Mouse (Mus musculus) midbrain, embryonic 16.5 days (tissue): ENCODE measurements at regions not wholly inside any gene's neighbourhood (a gene's known extent, or its start where the extent isn't known, plus 50 kb on each side); places are given as distances from the start of the nearest gene placed in this dataset.

ENCODE experiments used
- ATAC-seq: fragments of 200-750 bp; cut with Nextera tagmentation; 2 replicates; pipeline ENCODE4 v1.8.0; 2017; ENCODE audit warnings: moderate TSS enrichment
- H3K27ac ChIP-seq: fragments of 300-500 bp; sonication (generic); 2 replicates; pipeline ENCODE4 v1.5.1; 2014; ENCODE audit warnings: mild to moderate bottlenecking, low read length, mixed read lengths
- H3K27me3 ChIP-seq: fragments of 300-500 bp; sonication (generic); 2 replicates; pipeline ENCODE4 v1.6.1; 2014; ENCODE audit warnings: low read depth, low read length, mixed read lengths; ENCODE audit not compliant: control insufficient read depth, insufficient read depth
- H3K36me3 ChIP-seq: fragments of 300-500 bp; sonication (generic); 2 replicates; pipeline ENCODE4 v1.6.1; 2014; ENCODE audit warnings: mild to moderate bottlenecking, low read length, moderate library complexity, mixed read lengths; ENCODE audit not compliant: control insufficient read depth, insufficient read depth
- H3K4me1 ChIP-seq: fragments of 300-500 bp; sonication (generic); 2 replicates; pipeline ENCODE4 v1.6.1; 2014; ENCODE audit warnings: mild to moderate bottlenecking, low read length, mixed read lengths; ENCODE audit not compliant: control insufficient read depth, insufficient read depth
- H3K4me2 ChIP-seq: fragments of 300-500 bp; sonication (generic); 2 replicates; pipeline ENCODE4 v1.6.1; 2014; ENCODE audit warnings: mild to moderate bottlenecking, low read length, mixed read lengths
- H3K4me3 ChIP-seq: fragments of 300-500 bp; sonication (generic); 2 replicates; pipeline ENCODE4 v1.5.1; 2014; ENCODE audit warnings: low read depth, mild to moderate bottlenecking, low read length, moderate library complexity, mixed read lengths
- H3K9ac ChIP-seq: fragments of 300-500 bp; sonication (generic); 2 replicates; pipeline ENCODE4 v1.6.1; 2014; ENCODE audit warnings: low read depth, low read length, mixed read lengths
- H3K9me3 ChIP-seq: fragments of 300-500 bp; sonication (generic); replicated peaks from 2 replicates; pipeline ENCODE4 v1.6.1; 2014; ENCODE audit warnings: mild to moderate bottlenecking, low read length, mixed read lengths; ENCODE audit not compliant: control insufficient read depth, poor library complexity, severe bottlenecking
- WGBS: fragments of 180-500 bp; shearing (Covaris S2); extraction: QIAGEN DNeasy Blood & Tissue Kit; methylation state at CpG from one replicate; pipeline ENCODE4 v1.1.7; 2014; 5-methylcytosine and 5-hydroxymethylcytosine counted together

- Histone ChIP-seq H3K27me3 (no peaks in the 10 kb centered on the region), H3K36me3 (no peaks in the 10 kb centered on the region), H3K4me1 (0 out of 2 replicates have a peak, but pooled peaks cover 4% of the 10 kb centered on the region), H3K9ac (no peak overlapping the region), H3K27ac (no peak overlapping the region), H3K4me3 (no peak overlapping the region), H3K4me2 (peak overlapping the region; percentile 44), H3K9me3 (no peaks in the 10 kb centered on the region)
- peak; percentile 40 for ATAC-seq
- WGBS: 22% methylated on average over 22 of the region's 22 CpGs
Measured at GRCm38 (mm10) chr17:45251034-45251730, 182.4 kb downstream of the Cdc5l start.

- H3K27me3 ChIP-seq: no peaks in the 10 kb centered on the region
- H3K36me3 ChIP-seq: no peaks in the 10 kb centered on the region
- 0 out of 2 replicates have a peak, but pooled peaks cover 4% of the 10 kb centered on the region for H3K4me1 ChIP-seq
- H3K4me2 ChIP-seq: no peak overlapping the region
- H3K4me3 ChIP-seq: no peak overlapping the region
- H3K9ac ChIP-seq: no peak overlapping the region
- no peaks in the 10 kb centered on the region for H3K9me3 ChIP-seq
- H3K27ac ChIP-seq: no peak overlapping the region
- WGBS: 85% methylated on average over 10 of the region's 10 CpGs
- no peak for ATAC-seq
Measured at GRCm38 (mm10) chr17:45250450-45250849, 183.1 kb downstream of the Cdc5l start.

- Histone ChIP-seq H3K4me1 (peaks cover 4% of the 10 kb centered on the region; the same call in 1 of the 2 replicates), H3K9me3 (no peaks in the 10 kb centered on the region), H3K27me3 (no peaks in the 10 kb centered on the region), H3K9ac (no peak overlapping the region), H3K4me3 (no peak overlapping the region), H3K27ac (no peak overlapping the region), H3K36me3 (no peaks in the 10 kb centered on the region), H3K4me2 (peak overlapping the region; percentile 27)
- 0 out of 2 replicates have a peak, but pooled peaks have one; percentile 18 for ATAC-seq
- 47% methylated on average over 29 of the region's 29 CpGs for whole genome bisulfite sequencing
Measured at GRCm38 (mm10) chr17:45247142-45248137, 186.1 kb downstream of the Cdc5l start.

- H3K4me1 ChIP-seq: peaks cover 4% of the 10 kb centered on the region; the same call in 1 of the 2 replicates
- WGBS: 69% methylated on average over 10 of the region's 10 CpGs
- H3K9me3 ChIP-seq: no peaks in the 10 kb centered on the region
- H3K27me3 ChIP-seq: no peaks in the 10 kb centered on the region
- H3K36me3 ChIP-seq: no peaks in the 10 kb centered on the region
- ATAC-seq: 0 out of 2 replicates have a peak, but pooled peaks have one; percentile 26
- H3K4me3 ChIP-seq: no peak overlapping the region
- H3K27ac ChIP-seq: no peak overlapping the region
- no peak overlapping the region for H3K4me2 ChIP-seq
- H3K9ac ChIP-seq: no peak overlapping the region
Measured at GRCm38 (mm10) chr17:45244870-45245269, 188.7 kb downstream of the Cdc5l start.

GRCm38 (mm10) chr17:45243103-45243502 lies 190.4 kb downstream of the Cdc5l start:
- Histone ChIP-seq H3K4me2 (no peak overlapping the region), H3K4me1 (peaks cover 4% of the 10 kb centered on the region; the same call in 1 of the 2 replicates), H3K9ac (no peak overlapping the region), H3K27me3 (no peaks in the 10 kb centered on the region), H3K4me3 (no peak overlapping the region), H3K9me3 (no peaks in the 10 kb centered on the region), H3K27ac (no peak overlapping the region), H3K36me3 (no peaks in the 10 kb centered on the region)
- no peak for ATAC-seq
- 66% methylated on average over 7 of the region's 7 CpGs for WGBS

- Histone ChIP-seq H3K27me3 (no peaks in the 10 kb centered on the region), H3K9ac (no peak overlapping the region), H3K4me1 (no peaks in the 10 kb centered on the region; the same call in 1 of the 2 replicates), H3K36me3 (no peaks in the 10 kb centered on the region), H3K4me2 (no peak overlapping the region), H3K27ac (no peak overlapping the region), H3K4me3 (no peak overlapping the region), H3K9me3 (no peaks in the 10 kb centered on the region)
- no peak for ATAC-seq
- WGBS: 89% methylated on average over 6 of the region's 6 CpGs
Measured at GRCm38 (mm10) chr17:45242076-45242475, 191.5 kb downstream of the Cdc5l start.

- no peaks in the 10 kb centered on the region; the same call in 1 of the 2 replicates for H3K4me1 ChIP-seq
- ATAC-seq: no peak
- no peak overlapping the region for H3K4me3 ChIP-seq
- WGBS: 30% methylated on average over 6 of the region's 7 CpGs
- H3K27ac ChIP-seq: no peak overlapping the region
- H3K9ac ChIP-seq: no peak overlapping the region
- no peak overlapping the region for H3K4me2 ChIP-seq
- no peaks in the 10 kb centered on the region for H3K36me3 ChIP-seq
- H3K9me3 ChIP-seq: no peaks in the 10 kb centered on the region
- H3K27me3 ChIP-seq: no peaks in the 10 kb centered on the region
Measured at GRCm38 (mm10) chr17:45240963-45241543, 192.5 kb downstream of the Cdc5l start.

GRCm38 (mm10) chr17:45240545-45240944 lies 193.0 kb downstream of the Cdc5l start:
- Histone ChIP-seq H3K4me1 (no peaks in the 10 kb centered on the region; the same call in 1 of the 2 replicates), H3K9me3 (no peaks in the 10 kb centered on the region), H3K36me3 (no peaks in the 10 kb centered on the region), H3K27ac (no peak overlapping the region), H3K4me2 (no peak overlapping the region), H3K4me3 (no peak overlapping the region), H3K9ac (no peak overlapping the region), H3K27me3 (no peaks in the 10 kb centered on the region)
- 57% methylated on average over 6 of the region's 6 CpGs for WGBS
- no peak for ATAC-seq
